12 mouse cellular contexts compared by ENCODE assay signal in the genomic region with DNA sequence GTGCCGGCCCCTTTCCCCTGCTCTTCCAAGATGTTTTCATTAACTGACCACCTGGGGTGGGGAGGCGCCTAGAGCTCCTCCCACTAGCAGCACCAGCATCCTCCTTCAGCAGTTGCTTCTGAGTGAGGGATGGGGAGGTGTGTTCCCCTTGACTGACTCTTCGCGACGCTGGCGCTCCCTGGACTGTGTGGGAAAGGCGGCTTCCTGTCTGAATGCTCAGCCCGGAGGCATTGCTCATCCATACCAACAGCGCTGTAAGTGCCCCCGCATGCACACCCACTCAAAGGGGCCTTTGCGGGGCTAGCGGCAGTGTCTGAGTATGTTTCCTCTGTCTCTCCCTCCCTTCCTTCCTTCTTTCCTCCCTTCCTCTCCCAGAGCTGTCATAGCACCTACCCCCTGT. TPM values are rescaled to one million over a fixed set of nuclear protein-coding genes. Genes with fewer than 3 reads are reported as not detected.
DNase-seq lines count a peak whose midpoint lies in the region; ATAC-seq and TF ChIP-seq lines count a peak whose summit lies in the region.
"Had no signal": no experiment of that assay in that cellular context is flagged by ENCODE, and none has a peak within 500 bp of the region (broad histone marks: within the 10 kb centered on the region; RNA-seq: fewer than 3 reads in every experiment).

No protein-coding gene starts in this region.

- no peaks in the 10 kb centered on the region for H3K79me2 ChIP-seq in heart, adult 2 months (replicated peaks; ENCODE audit: control insufficient read depth, insufficient read depth, low read length)

- no peak overlapping the region for H3K27ac ChIP-seq in heart, adult 2 months
- H3K27ac ChIP-seq in ES-Bruce4 (ENCODE audit: insufficient read depth, low read length) = no peak overlapping the region
- no peak overlapping the region for H3K27ac ChIP-seq in embryonic facial prominence, embryonic 13.5 days
- no peak overlapping the region for H3K27ac ChIP-seq in midbrain, embryonic 13.5 days
- H3K27ac ChIP-seq: embryonic facial prominence, embryonic 15.5 days; stomach, embryonic 15.5 days had no signal

- peak; percentile 71 for DNase-seq in heart, adult 11 months
- no peak for DNase-seq in heart, adult 2 months
- DNase-seq in urinary bladder, postnatal 36 days (ENCODE audit: low spot score in 2 of 2) = no peak
- no peak for DNase-seq in thymus, postnatal 25 days
- DNase-seq: adrenal gland, postnatal 25 days; lung, embryonic 14.5 days had no signal

- WGBS in heart, adult 2 months = 5% methylated on average over 12 of the region's 12 CpGs
- WGBS in embryonic facial prominence, embryonic 13.5 days = 25% methylated on average over 12 of the region's 12 CpGs
- WGBS in midbrain, embryonic 13.5 days = 29% methylated on average over 12 of the region's 12 CpGs

- H3K27me3 ChIP-seq in heart, adult 2 months (ENCODE audit: control insufficient read depth, insufficient read depth, low read length) = peaks cover 3% of the 10 kb centered on the region
- no peaks in the 10 kb centered on the region for H3K27me3 ChIP-seq in ES-Bruce4 (ENCODE audit: control insufficient read depth, insufficient read depth, low read length, poor library complexity, severe bottlenecking)
- H3K27me3 ChIP-seq in embryonic facial prominence, embryonic 13.5 days = peaks cover 28% of the 10 kb centered on the region
- peaks cover 5% of the 10 kb centered on the region; the same call in 1 of the 2 replicates for H3K27me3 ChIP-seq in midbrain, embryonic 13.5 days

- H3K9ac ChIP-seq in heart, adult 2 months (ENCODE audit: low read depth, low read length) = no peak overlapping the region
- H3K9ac ChIP-seq in ES-Bruce4 (ENCODE audit: low read depth, poor library complexity, severe bottlenecking) = no peak overlapping the region
- H3K9ac ChIP-seq in embryonic facial prominence, embryonic 13.5 days = no peak overlapping the region
- H3K9ac ChIP-seq in midbrain, embryonic 13.5 days (replicated peaks) = no peak overlapping the region
- H3K9ac ChIP-seq: embryonic facial prominence, embryonic 15.5 days; lung, embryonic 14.5 days; stomach, embryonic 15.5 days had no signal

- H3K4me2 ChIP-seq in embryonic facial prominence, embryonic 13.5 days = no peak overlapping the region
- H3K4me2 ChIP-seq in midbrain, embryonic 13.5 days (replicated peaks) = peak overlapping the region; percentile 25; the same call in 1 of the 2 replicates
- H3K4me2 ChIP-seq: embryonic facial prominence, embryonic 15.5 days; stomach, embryonic 15.5 days had no signal

- H3K4me3 ChIP-seq in heart, adult 2 months = no peak overlapping the region
- peak overlapping the region; percentile 74 for H3K4me3 ChIP-seq in ES-Bruce4 (ENCODE audit: low read depth, low read length)
- no peak overlapping the region for H3K4me3 ChIP-seq in embryonic facial prominence, embryonic 13.5 days
- H3K4me3 ChIP-seq in midbrain, embryonic 13.5 days (replicated peaks) = no peak overlapping the region
- H3K4me3 ChIP-seq: embryonic facial prominence, embryonic 15.5 days; stomach, embryonic 15.5 days had no signal

- no peak for TF ChIP-seq CTCF in heart, adult 2 months (IDR thresholded peaks at IDR 0.05)
- TF ChIP-seq CTCF in ES-Bruce4 (IDR thresholded peaks at IDR 0.05; ENCODE audit: low read depth, low read length) = no peak

- H3K36me3 ChIP-seq in heart, adult 2 months (ENCODE audit: control insufficient read depth, insufficient read depth, low read length) = no peaks in the 10 kb centered on the region
- no peaks in the 10 kb centered on the region for H3K36me3 ChIP-seq in ES-Bruce4 (ENCODE audit: control insufficient read depth, insufficient read depth, low read length, poor library complexity, severe bottlenecking)
- no peaks in the 10 kb centered on the region for H3K36me3 ChIP-seq in embryonic facial prominence, embryonic 13.5 days
- no peaks in the 10 kb centered on the region for H3K36me3 ChIP-seq in midbrain, embryonic 13.5 days
- H3K36me3 ChIP-seq: embryonic facial prominence, embryonic 15.5 days; stomach, embryonic 15.5 days had no signal

- intact Hi-C loops in heart, adult 2 months (cut with DNase I) = no loop called here

- no peaks in the 10 kb centered on the region for H3K4me1 ChIP-seq in heart, adult 2 months (ENCODE audit: control insufficient read depth, insufficient read depth, low read length)
- H3K4me1 ChIP-seq in ES-Bruce4 (ENCODE audit: control insufficient read depth, insufficient read depth, low read length) = peaks cover 1% of the 10 kb centered on the region
- H3K4me1 ChIP-seq in embryonic facial prominence, embryonic 13.5 days = peaks cover 9% of the 10 kb centered on the region; the same call in 1 of the 2 replicates
- peaks cover 4% of the 10 kb centered on the region; the same call in 1 of the 2 replicates for H3K4me1 ChIP-seq in midbrain, embryonic 13.5 days (replicated peaks)
- H3K4me1 ChIP-seq: stomach, embryonic 15.5 days had no signal

- TF ChIP-seq EP300 in heart, adult 2 months (IDR thresholded peaks at IDR 0.05; ENCODE audit: insufficient read depth, low read depth, low read length) = no peak
- TF ChIP-seq EP300 in ES-Bruce4 (IDR thresholded peaks at IDR 0.05; ENCODE audit: insufficient read depth, low read depth, low read length) = no peak

- 0 out of 2 replicates have a peak, but pooled peaks have one; percentile 52 for ATAC-seq in embryonic facial prominence, embryonic 13.5 days (ENCODE audit: insufficient number of reproducible peaks, insufficient read depth, low FRiP score, low TSS enrichment, low read depth)
- ATAC-seq in midbrain, embryonic 13.5 days = 0 out of 2 replicates have a peak, but pooled peaks have one; percentile 46
- ATAC-seq in megakaryocyte-erythroid progenitor cell, adult 5-6 weeks (replicated peaks; ENCODE audit: low FRiP score, low TSS enrichment, poor library complexity, severe bottlenecking) = no peak

- H3K9me3 ChIP-seq in ES-Bruce4 (replicated peaks; ENCODE audit: control insufficient read depth, insufficient read depth, low read length, poor library complexity, severe bottlenecking) = no peaks in the 10 kb centered on the region
- H3K9me3 ChIP-seq in embryonic facial prominence, embryonic 13.5 days = no peaks in the 10 kb centered on the region
- H3K9me3 ChIP-seq in midbrain, embryonic 13.5 days = no peaks in the 10 kb centered on the region
- H3K9me3 ChIP-seq: embryonic facial prominence, embryonic 15.5 days; stomach, embryonic 15.5 days had no signal

- TF ChIP-seq POLR2A in heart, adult 2 months (IDR thresholded peaks at IDR 0.05; ENCODE audit: insufficient read depth, low read depth, low read length) = no peak
- TF ChIP-seq POLR2A in ES-Bruce4 (IDR thresholded peaks at IDR 0.05; ENCODE audit: insufficient read depth, low read length) = no peak

RNA-seq across cellular contexts. Expression of gene Kcnk12, which starts 29.1 kb away (rescaled TPM):
- total RNA-seq in heart, adult 2 months (2021) = not detected
- 0.18 TPM in 1 of 2 replicates, not detected in the other for polyA plus RNA-seq in heart, adult 2 months (2012; rRNA removed)
- polyA plus RNA-seq in ES-Bruce4 (2011; ENCODE audit: insufficient read depth, insufficient read length, low read depth, missing spikeins) = 0.33 TPM in 1 of 2 replicates, not detected in the other
- polyA plus RNA-seq in embryonic facial prominence, embryonic 13.5 days (2015; fragmentation: Nextera tagmentation; extraction: Ambion mirVana) = not detected in 2 replicates
- polyA plus RNA-seq in midbrain, embryonic 13.5 days (2015; fragmentation: Nextera tagmentation; extraction: Ambion mirVana) = 0.36 and 0.45 TPM in 2 replicates
- not detected in 2 replicates for total RNA-seq in megakaryocyte-erythroid progenitor cell, adult 5-6 weeks (2014; fragmentation: Nextera tagmentation)
- not detected in 2 replicates for total RNA-seq in megakaryocyte-erythroid progenitor cell, adult 5-6 weeks (2017)
- polyA plus RNA-seq: lung, embryonic 14.5 days had no signal
